Mouse (Mus musculus) right cerebral cortex, postnatal 25 days (tissue): Measurements from ENCODE around the gene Sclt1.

ENCODE experiments used
- DNase-seq: peaks from one replicate; pipeline ENCODE4 v3.0.0; 2022

Sclt1 gene

GRCm38 (mm10) chr3:41585548-41585947, 156.8 kb downstream of the Sclt1 start:
- no peak for DNase-seq

- DNase-seq = no peak
Measured at GRCm38 (mm10) chr3:41583621-41584020, 158.7 kb downstream of the Sclt1 start.

- no peak for DNase-seq
Measured at GRCm38 (mm10) chr3:41583092-41583491, 159.2 kb downstream of the Sclt1 start.

DNA sequence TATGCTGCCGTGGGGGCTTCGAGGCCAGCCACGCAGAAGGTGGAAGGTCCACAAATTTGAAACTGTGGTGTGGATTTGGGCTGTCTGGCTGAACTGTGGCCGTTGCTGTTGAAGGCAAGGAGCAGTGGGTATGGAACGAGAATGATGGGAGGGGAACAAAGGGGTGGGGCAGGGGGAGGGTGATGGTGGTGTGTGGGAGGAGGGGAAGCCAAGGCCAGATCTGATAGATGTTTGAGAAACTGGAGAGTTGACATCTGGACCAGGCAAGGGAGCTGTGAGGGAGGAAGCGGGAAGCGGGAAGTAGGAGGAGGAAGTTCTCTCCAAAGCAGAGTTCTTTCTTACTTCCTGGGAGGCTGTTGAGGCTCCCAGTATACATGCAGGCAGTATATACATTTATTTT, 160.1 kb downstream of the Sclt1 start:
- DNase-seq = no peak

- DNase-seq = no peak
Measured at GRCm38 (mm10) chr3:41581436-41581835, 160.9 kb downstream of the Sclt1 start.

DNA sequence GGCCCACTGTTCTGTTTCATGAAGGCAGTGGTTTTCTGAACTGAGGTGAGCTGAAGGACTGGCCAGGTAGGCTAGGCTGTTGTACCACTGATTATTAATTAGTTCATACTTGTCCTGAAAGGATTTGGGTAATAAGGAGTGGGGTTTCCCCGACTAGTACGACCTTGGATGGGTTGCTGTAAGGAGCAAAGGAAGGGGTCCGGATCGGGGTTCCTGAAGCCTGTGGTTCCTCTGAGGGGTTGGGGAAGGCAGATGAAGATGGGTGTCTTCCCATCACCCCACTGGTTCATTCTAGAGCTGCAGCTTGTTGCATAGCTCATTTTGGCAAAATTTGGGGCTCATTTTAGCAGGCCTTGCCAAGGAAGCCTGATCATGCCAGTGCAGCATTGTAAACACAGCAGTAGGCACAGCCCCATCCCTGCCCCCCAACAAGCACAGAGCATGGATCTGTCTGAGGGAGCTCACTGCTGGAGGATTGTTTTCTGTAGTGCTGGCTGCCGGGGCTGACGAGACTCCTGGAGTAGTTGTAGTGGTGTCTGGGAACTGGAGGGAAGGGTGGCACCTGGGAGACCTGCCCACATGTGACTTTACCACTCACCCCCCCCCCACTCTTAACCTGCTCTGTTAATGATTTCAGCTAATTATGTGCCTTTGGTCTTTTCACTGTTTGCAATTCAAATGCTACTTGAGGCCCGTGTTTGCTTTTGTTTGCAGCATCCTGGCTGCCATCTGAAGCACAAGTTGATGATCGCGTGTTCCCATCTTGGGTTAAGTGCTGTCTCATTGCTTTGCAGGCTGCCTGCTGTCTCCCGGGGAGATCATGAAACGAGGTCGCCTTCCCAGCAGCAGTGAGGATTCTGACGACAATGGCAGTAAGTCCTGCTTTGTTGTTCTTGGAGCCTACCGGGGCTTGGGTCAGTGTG, 161.7 kb downstream of the Sclt1 start:
- no peak for DNase-seq

- no peak for DNase-seq
Measured at GRCm38 (mm10) chr3:41579873-41580272, 162.4 kb downstream of the Sclt1 start.

DNA sequence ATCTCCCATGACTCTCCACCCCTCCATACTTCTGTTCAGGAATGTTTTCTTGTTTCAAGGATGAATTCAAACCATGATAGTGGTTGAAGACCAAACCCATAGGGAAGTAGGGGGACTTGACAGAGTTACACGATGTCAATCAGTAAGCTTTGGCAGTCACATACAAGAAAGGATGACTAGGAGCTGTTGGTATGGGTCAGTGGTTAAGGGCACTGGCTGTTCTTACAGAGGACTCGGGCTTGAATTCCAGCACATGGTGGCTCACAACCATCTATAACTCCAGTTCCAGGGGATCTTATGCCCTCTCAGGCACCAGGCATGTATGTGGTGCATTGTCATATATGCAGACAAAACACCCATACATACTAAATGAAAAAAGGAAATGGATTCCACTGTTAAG, 165.1 kb downstream of the Sclt1 start:
- DNase-seq = no peak
